Mouse (Mus musculus): ENCODE data around the gene Ap2a1.
A peak's percentile ranks its signal among the peaks of the same experiment; 100 is the strongest.

Gene Ap2a1

DNA sequence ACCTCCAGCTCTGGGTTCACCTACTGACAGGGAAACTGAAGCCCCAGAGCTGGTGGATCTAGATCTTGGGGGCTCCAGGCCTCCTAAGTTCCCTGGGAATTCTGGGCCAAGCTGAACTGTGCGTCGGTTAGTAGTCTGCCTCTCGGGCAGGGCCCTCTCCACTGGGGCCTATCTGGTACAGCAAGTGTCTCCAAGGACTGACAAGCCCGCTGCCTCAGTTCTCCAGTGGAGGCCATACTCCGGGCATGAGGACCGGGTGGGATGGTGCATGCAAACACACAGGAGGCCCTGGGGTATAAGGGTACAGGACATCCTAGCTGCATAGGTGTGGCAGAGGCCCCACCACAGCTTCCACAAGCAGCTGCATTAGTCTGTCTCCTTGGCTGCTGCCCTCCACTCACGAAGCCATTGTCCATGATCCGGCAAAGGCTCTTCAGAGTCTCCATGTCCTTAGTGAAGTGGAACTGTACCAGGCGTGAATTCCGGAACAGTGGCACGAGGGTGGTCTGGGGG lies 65.3 kb downstream of the Ap2a1 start:
- no peak for DNase-seq

DNA sequence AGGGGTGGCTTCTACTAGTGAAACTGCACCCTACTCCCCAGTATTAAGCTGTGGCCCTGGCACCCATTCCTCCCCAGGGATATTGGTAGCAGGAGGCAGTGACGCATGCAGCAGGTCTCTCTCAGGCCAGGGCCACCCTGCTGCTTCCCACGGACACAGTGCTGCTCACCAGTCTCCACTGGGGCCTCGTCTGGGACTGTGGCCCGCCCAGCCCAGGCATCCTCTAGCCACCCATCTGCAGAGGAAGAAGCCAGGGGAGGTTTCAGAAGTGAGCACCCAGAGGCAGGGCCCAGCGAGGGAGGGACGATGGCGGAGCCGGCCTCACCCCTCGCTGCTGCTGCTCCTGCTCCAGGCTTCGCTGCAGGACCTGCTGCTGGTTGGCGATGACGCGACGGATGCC lies 66.1 kb downstream of the Ap2a1 start:
- DNase-seq: no peak

- no peak for DNase-seq
These were observed 66.9 kb downstream of the Ap2a1 start for GRCm38 (mm10) chr7:44862434-44862833.

GRCm38 (mm10) chr7:44861429-44861816 lies 67.9 kb downstream of the Ap2a1 start:
- DNase-seq: no peak

DNA sequence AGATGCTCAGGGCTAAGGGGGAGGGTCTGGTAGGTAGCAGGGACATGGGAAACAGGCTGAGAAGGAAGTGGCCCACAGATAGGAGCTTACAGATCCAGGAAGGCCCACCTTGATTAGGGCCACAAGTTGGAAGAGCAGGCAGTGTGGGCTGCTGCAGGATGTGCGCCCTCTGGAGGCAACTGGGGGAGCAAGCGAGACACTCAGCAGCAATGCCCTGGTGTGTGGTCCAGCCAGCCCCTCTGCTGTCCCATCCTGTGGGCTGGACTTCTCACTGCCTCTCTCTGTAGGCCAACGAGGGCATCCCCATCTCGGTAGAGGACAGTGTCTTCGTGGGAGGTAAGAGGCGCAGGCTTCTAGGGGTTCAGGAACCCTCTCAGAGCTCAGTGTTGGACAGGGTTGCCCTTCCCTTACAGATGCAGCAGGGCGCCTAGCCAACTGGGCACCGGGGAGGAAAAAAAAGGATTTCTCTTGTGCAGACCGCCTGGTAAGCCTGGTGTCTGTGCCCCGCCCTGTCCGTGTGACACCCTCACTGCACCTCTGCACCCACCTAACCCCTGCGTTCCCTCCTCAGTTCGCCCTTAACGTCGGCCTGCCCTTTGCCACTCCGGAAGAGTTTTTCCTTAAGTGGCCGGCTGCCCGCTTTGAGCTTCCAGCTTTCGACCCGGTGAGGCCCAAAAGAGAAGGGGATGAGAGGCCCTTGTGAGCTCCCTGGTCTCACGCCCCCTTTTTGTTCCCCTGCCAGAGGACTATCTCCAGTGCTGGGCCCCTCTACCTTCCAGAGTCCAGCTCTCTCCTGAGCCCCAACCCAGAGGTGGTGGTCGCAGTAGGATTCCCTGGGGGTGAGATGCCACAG lies 68.5 kb downstream of the Ap2a1 start:
- DNase-seq: peak; percentile 43 to 57

GRCm38 (mm10) chr7:44859896-44860295 lies 69.4 kb downstream of the Ap2a1 start:
- no peak for DNase-seq

DNA sequence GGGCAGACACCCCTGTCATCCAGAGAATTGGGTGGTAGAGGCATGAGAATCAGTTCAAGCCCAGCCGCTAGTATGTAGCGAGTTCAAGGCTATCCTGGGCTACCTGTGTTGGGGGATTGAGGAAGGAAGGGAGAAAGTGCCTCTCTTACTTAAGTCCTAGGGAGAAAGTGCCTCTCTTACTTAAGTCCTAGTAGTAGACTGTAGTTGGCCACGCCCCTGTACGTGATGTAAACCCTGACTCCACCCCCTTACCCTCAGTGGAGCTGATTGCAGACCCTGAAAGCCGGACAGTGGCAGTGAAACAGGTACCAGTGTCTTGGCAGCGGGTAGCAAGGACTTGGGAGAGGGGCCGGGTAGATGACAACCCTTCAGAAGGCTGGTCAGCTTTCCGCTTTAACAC lies 71.4 kb downstream of the Ap2a1 start:
- peak; percentile 59 to 63 for DNase-seq

- peak; percentile 86 to 89 for DNase-seq
These were observed 72.2 kb downstream of the Ap2a1 start, which contains the start of gene Pnkp for GRCm38 (mm10) chr7:44857042-44857552. Pnkp (plus strand) TSS chr7:44857139.

DNA sequence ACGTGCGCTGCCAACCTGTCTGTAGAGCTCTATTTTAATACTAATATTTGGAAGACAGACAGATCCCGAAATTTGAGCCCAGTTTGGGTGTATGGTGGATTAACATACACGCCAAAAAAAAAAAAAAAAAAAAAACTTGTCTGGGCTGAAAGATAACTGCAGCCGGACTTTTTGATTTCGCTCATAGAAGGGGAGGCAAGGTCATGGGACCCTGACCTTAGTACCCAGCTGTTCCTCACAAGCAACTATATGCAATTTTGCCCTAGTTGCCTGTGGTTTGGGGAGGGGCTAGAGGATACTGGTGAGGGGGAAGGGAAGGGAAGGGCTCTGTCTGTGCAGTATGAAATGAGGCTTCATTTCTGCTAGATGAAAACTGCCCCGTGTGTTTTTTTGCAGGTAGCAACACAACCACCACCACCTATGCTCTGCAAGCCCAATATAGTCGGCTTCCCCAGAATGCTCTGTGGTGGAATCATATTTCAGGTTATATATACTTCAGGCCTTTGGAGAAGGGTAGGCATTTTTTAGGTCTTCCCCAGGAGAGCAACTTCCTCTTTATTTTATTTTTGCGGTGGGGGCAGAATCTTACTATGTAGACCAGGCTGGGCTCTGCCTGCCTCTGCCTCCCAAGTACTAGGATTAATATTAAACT lies 72.9 kb downstream of the Ap2a1 start:
- no peak for DNase-seq

GRCm38 (mm10) chr7:44855036-44855435 lies 74.3 kb downstream of the Ap2a1 start:
- no peak for DNase-seq

GRCm38 (mm10) chr7:44854356-44855031 lies 74.8 kb downstream of the Ap2a1 start:
- DNase-seq: peak; percentile 91 to 93

- DNase-seq: no peak
These were observed 75.5 kb downstream of the Ap2a1 start for GRCm38 (mm10) chr7:44853596-44854355.

- no peak for DNase-seq
These were observed 76.2 kb downstream of the Ap2a1 start for GRCm38 (mm10) chr7:44853065-44853464.

GRCm38 (mm10) chr7:44852259-44853027 lies 76.9 kb downstream of the Ap2a1 start:
- no peak for DNase-seq

GRCm38 (mm10) chr7:44851625-44852234 lies 77.6 kb downstream of the Ap2a1 start:
- DNase-seq: no peak

- DNase-seq: no peak
These were observed 78.3 kb downstream of the Ap2a1 start for GRCm38 (mm10) chr7:44850789-44851624.

All from lung, adult 18-20 months (tissue).